Mouse (Mus musculus) ES-E14 (cell line): ENCODE results near the gene Kat7. TPM values are rescaled to one million over a fixed set of nuclear protein-coding genes. Genes with fewer than 3 reads are reported as not detected.

Source experiments
- DNase-seq: peaks from one replicate; pipeline ENCODE4 v3.0.0-alpha.2; 2013; ENCODE audit warnings: low read depth, low spot score
- H3K27ac ChIP-seq: 2 replicates; pipeline ENCODE4 v1.5.1; 2012; ENCODE audit warnings: low read depth, mild to moderate bottlenecking, low read length, moderate library complexity, mixed read lengths; ENCODE audit not compliant: poor library complexity, insufficient read depth, severe bottlenecking
- H3K36me3 ChIP-seq: 2 replicates; pipeline ENCODE4 v1.6.1; 2012; ENCODE audit warnings: mild to moderate bottlenecking, low read length, moderate library complexity, mixed read lengths; ENCODE audit not compliant: control insufficient read depth, poor library complexity, insufficient read depth, severe bottlenecking
- H3K4me1 ChIP-seq, 2 experiments: fragments of 150-350 bp in 1 of 2; sonication (generic) in 1 of 2; 2 replicates each; pipeline ENCODE4 v1.6.1; 2012; ENCODE audit warnings: low read length in 2 of 2, mild to moderate bottlenecking in 1 of 2, mixed read lengths in 1 of 2; ENCODE audit not compliant: control insufficient read depth in 2 of 2, insufficient read depth in 2 of 2, poor library complexity in 1 of 2
- H3K4me3 ChIP-seq, 2 experiments: fragments of 150-350 bp in 1 of 2; sonication (generic) in 1 of 2; 2 replicates each; pipeline ENCODE4 v1.5.1; 2012; ENCODE audit warnings: low read length in 2 of 2, low read depth in 1 of 2, mild to moderate bottlenecking in 1 of 2, mixed read lengths in 1 of 2; ENCODE audit not compliant: insufficient read depth in 1 of 2, poor library complexity in 1 of 2, severe bottlenecking in 1 of 2
- H3K9ac ChIP-seq: 2 replicates; pipeline ENCODE4 v1.6.1; 2012; ENCODE audit warnings: low read depth, mild to moderate bottlenecking, low read length, mixed read lengths; ENCODE audit not compliant: poor library complexity, insufficient read depth, severe bottlenecking
- H3K9me3 ChIP-seq: fragments of 150-350 bp; sonication (generic); 2 replicates; pipeline ENCODE4 v1.6.1; 2012; ENCODE audit warnings: low read depth, mild to moderate bottlenecking, low read length; ENCODE audit not compliant: control insufficient read depth, insufficient read depth
- CHD2 ChIP-seq: IDR thresholded peaks from 2 replicates; pipeline ENCODE4 v1.6.1; 2014; ENCODE audit warnings: mild to moderate bottlenecking, low read depth, low read length, inconsistent platforms
- HCFC1 ChIP-seq: IDR thresholded peaks from 2 replicates; pipeline ENCODE4 v1.6.1; 2012; ENCODE audit warnings: low read length, inconsistent platforms, borderline replicate concordance; ENCODE audit not compliant: insufficient read depth
- MAFK ChIP-seq: IDR thresholded peaks from 2 replicates; pipeline ENCODE4 v1.6.1; 2014; ENCODE audit warnings: mild to moderate bottlenecking, low read depth, low read length, inconsistent platforms; ENCODE audit not compliant: insufficient read depth
- ZC3H11A ChIP-seq: IDR thresholded peaks from 2 replicates; pipeline ENCODE4 v1.6.1; 2012; ENCODE audit warnings: low read depth, mild to moderate bottlenecking, inconsistent platforms, low read length, borderline replicate concordance
- ZNF384 ChIP-seq: IDR thresholded peaks from 2 replicates; pipeline ENCODE4 v1.6.1; 2012; ENCODE audit warnings: low read depth, low read length, inconsistent platforms
- in situ Hi-C, 2 experiments: fragments of 600-800 bp; cut with MboI; formaldehyde crosslinking; loops; one replicate each; pipeline ENCODE4 v1.15.1; 2025; ENCODE audit warnings: low sequenced_read_pairs in 2 of 2, inconsistent platforms in 1 of 2; ENCODE audit not compliant: unreplicated experiment in 2 of 2
- total RNA-seq: library from RNA; depleted of rRNA; stranded (reverse); fragments of 300-350 nt; gene quantifications from 2 replicates; pipeline ENCODE4 v1.2.3, GENCODE M21; 2012

The Kat7 gene
- total RNA-seq, 1 experiment: 118 TPM

- TF ChIP-seq HCFC1 (no peak), CHD2 (no peak), ZC3H11A (no peak), ZNF384 (no peak), MAFK (no peak)
- in situ Hi-C loops: no loop called here
- no peak for DNase-seq
These were observed 14.1 kb upstream of the Kat7 start for GRCm38 (mm10) chr11:95324181-95324580.

GRCm38 (mm10) chr11:95320010-95320409, 10.0 kb upstream of the Kat7 start:
- Histone ChIP-seq H3K36me3 (no peaks in the 10 kb centered on the region), H3K4me3 (no peak overlapping the region), H3K4me1 (peaks cover 2 to 10% of the 10 kb centered on the region in 2 experiments; a peak in 2 of 4 replicates), H3K27ac (no peak overlapping the region), H3K9me3 (no peaks in the 10 kb centered on the region), H3K9ac (no peak overlapping the region)
- in situ Hi-C loops: no loop called here
- DNase-seq: no peak
- TF ChIP-seq CHD2: no peak
- no peak for TF ChIP-seq ZNF384
- TF ChIP-seq HCFC1: no peak
- TF ChIP-seq ZC3H11A: no peak

More at GRCm38 (mm10) chr11:95324181-95324580, 14.1 kb upstream of the Kat7 start:
- Histone ChIP-seq H3K27ac (no peak overlapping the region), H3K9me3 (no peaks in the 10 kb centered on the region), H3K36me3 (no peaks in the 10 kb centered on the region), H3K4me1 (0 out of 4 replicates have a peak, but pooled peaks cover 0 to 2% of the 10 kb centered on the region in 2 experiments), H3K4me3 (no peak overlapping the region), H3K9ac (no peak overlapping the region)

GRCm38 (mm10) chr11:95319506-95319905, 9.5 kb upstream of the Kat7 start:
- TF ChIP-seq ZC3H11A: no peak
- TF ChIP-seq MAFK: no peak
- TF ChIP-seq HCFC1: no peak
- no peak for TF ChIP-seq ZNF384
- TF ChIP-seq CHD2: no peak
- Histone ChIP-seq H3K9ac (no peak overlapping the region), H3K36me3 (no peaks in the 10 kb centered on the region), H3K4me1 (peaks cover 2 to 8% of the 10 kb centered on the region in 2 experiments; a peak in 2 of 4 replicates), H3K4me3 (no peak overlapping the region), H3K27ac (no peak overlapping the region), H3K9me3 (no peaks in the 10 kb centered on the region)
- in situ Hi-C loops: no loop called here
- no peak for DNase-seq

- H3K9me3 ChIP-seq: no peaks in the 10 kb centered on the region
- no peak overlapping the region for H3K9ac ChIP-seq
- no peak overlapping the region for H3K27ac ChIP-seq
- H3K4me3 ChIP-seq: no peak overlapping the region
- H3K36me3 ChIP-seq: no peaks in the 10 kb centered on the region
- no peak for DNase-seq
- in situ Hi-C loops: no loop called here
- H3K4me1 ChIP-seq: peaks cover 2 to 8% of the 10 kb centered on the region in 2 experiments; a peak in 2 of 4 replicates
- TF ChIP-seq ZC3H11A (no peak), CHD2 (no peak), HCFC1 (no peak), ZNF384 (no peak), MAFK (no peak)
These were observed 8.1 kb upstream of the Kat7 start for GRCm38 (mm10) chr11:95318116-95318515.
